Mouse (Mus musculus) lung, embryonic 14.5 days (tissue): Measurements from ENCODE around the gene Prps1. TPM values are rescaled to one million over a fixed set of nuclear protein-coding genes. Genes with fewer than 3 reads are reported as not detected.
"Not testable (repeated sequence)": the region's sequence is repeated elsewhere in the genome, so short reads cannot be mapped to it uniquely, and the experiment has no call there.

Experiments
- ATAC-seq: fragments of 200-750 bp; cut with Nextera tagmentation; 2 replicates; pipeline ENCODE4 v1.8.0; 2017; ENCODE audit warnings: mild to moderate bottlenecking, moderate TSS enrichment, moderate library complexity; ENCODE audit not compliant: insufficient read depth
- DNase-seq: peaks from one replicate; pipeline ENCODE4 v3.0.0-alpha.2; 2015
- H3K27ac ChIP-seq: fragments of 300-500 bp; sonication (generic); 2 replicates; pipeline ENCODE4 v1.5.1; 2014; ENCODE audit warnings: low read depth, mild to moderate bottlenecking, moderate library complexity
- H3K27me3 ChIP-seq: fragments of 300-500 bp; sonication (generic); 2 replicates; pipeline ENCODE4 v1.6.1; 2014; ENCODE audit warnings: low read length, control low read depth; ENCODE audit not compliant: insufficient read depth
- H3K36me3 ChIP-seq: fragments of 300-500 bp; sonication (generic); 2 replicates; pipeline ENCODE4 v1.6.1; 2014; ENCODE audit warnings: control low read depth; ENCODE audit not compliant: insufficient read depth
- H3K4me1 ChIP-seq: fragments of 300-500 bp; sonication (generic); 2 replicates; pipeline ENCODE4 v1.6.1; 2014; ENCODE audit warnings: antibody characterized with exemption, control low read depth; ENCODE audit not compliant: insufficient read depth
- H3K4me2 ChIP-seq: fragments of 300-500 bp; sonication (generic); 2 replicates; pipeline ENCODE4 v1.6.1; 2014; ENCODE audit warnings: mild to moderate bottlenecking
- H3K4me3 ChIP-seq: fragments of 300-500 bp; sonication (generic); 2 replicates; pipeline ENCODE4 v1.5.1; 2014; ENCODE audit warnings: low read depth, low read length
- H3K9ac ChIP-seq: fragments of 300-500 bp; sonication (generic); 2 replicates; pipeline ENCODE4 v1.6.1; 2014
- H3K9me3 ChIP-seq: fragments of 300-500 bp; sonication (generic); 2 replicates; pipeline ENCODE4 v1.6.1; 2016; ENCODE audit warnings: low read depth, low read length, control low read depth
- CTCF ChIP-seq: IDR thresholded peaks from 2 replicates; pipeline ENCODE4 v1.5.1; 2016; ENCODE audit warnings: antibody characterized with exemption, low read depth
- WGBS: fragments of 180-500 bp; shearing (Covaris S2); extraction: QIAGEN DNeasy Blood & Tissue Kit; methylation state at CpG from one replicate; pipeline ENCODE4 v1.1.7; 2014; 5-methylcytosine and 5-hydroxymethylcytosine counted together
- polyA plus RNA-seq: library from polyadenylated mRNA; unstranded; fragments of >200 nt; fragmentation: Nextera tagmentation; extraction: Ambion mirVana; gene quantifications from 2 replicates; pipeline ENCODE4 v1.2.1, GENCODE M21; 2014

The Prps1 gene
- polyA plus RNA-seq, 1 experiment from 2014 or later = 48.7 TPM

DNA sequence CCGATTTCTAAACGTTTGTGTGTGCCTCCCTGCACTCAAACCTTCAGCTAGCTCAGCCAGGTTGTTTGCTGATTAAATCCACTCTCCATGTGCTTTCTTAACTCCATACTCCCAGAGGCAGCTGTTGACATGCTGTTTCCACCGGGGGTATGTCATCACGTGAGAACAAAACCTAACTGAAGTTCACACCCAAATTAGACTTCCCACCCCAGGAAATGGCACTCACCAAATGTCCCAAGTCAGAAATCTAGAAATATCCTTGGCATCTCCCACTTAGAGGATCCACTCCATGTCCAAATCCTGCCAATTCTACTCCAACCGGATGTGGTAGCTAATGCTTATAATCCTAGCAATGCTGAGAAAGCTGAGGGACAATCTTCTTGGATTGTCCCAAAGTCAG is 43.9 kb downstream of the Prps1 start:
- H3K36me3 ChIP-seq = no peaks in the 10 kb centered on the region
- H3K27me3 ChIP-seq = no peaks in the 10 kb centered on the region; the same call in 1 of the 2 replicates
- no peak for TF ChIP-seq CTCF
- no peak for DNase-seq
- no peaks in the 10 kb centered on the region for H3K9me3 ChIP-seq
- H3K9ac ChIP-seq = no peak overlapping the region
- no peak for ATAC-seq
- no peak overlapping the region for H3K4me3 ChIP-seq
- 71% methylated on average over 5 of the region's 5 CpGs for WGBS
- no peaks in the 10 kb centered on the region for H3K4me1 ChIP-seq
- H3K4me2 ChIP-seq = no peak overlapping the region
- no peak overlapping the region for H3K27ac ChIP-seq

DNA sequence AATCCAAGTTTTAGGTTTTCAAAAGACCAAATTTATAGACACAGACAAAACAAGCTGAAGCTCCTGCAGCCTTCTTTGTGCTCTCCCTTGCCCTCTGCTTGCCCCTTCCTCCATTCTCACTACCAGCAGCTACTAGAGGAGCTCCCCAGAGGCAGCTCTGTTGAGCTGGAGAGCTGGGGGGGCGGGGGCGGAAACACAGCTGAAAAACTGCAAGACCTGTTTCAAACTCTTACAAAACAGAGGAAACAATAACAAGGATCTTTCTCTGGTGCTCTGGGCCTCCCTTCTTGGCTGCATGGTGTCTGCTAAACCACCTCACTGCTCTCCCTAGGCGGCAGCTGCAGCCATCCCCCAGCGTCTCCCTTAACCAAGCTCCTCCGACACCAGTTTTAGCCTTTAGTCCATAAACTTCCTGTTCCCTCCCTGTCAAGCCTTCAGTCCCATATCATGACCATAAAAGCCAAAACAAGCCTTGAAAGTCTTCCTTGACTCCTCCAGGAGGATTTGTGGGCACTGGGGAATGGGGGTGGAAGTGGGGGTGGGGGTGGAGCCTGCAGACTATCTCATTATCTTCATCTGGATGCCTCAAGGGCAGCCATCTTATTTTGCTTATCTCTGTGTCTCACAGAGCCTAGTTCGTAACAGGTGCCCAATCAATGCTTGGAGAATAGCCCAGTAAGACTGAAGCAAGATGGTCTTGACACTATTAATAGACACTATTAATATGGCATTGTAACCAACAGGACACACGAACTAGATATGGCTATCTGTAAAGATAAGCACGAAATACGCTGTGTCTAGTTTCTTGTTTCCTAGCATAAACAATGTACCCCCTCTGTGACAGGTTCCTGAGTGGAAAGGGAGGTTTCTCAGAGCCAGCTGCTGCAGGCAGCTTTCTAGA is 45.2 kb downstream of the Prps1 start:
- WGBS = 56% methylated on average over 9 of the region's 9 CpGs
- Histone ChIP-seq H3K9ac (no peak overlapping the region), H3K4me1 (no peaks in the 10 kb centered on the region), H3K4me2 (no peak overlapping the region), H3K27me3 (no peaks in the 10 kb centered on the region; the same call in 1 of the 2 replicates), H3K36me3 (no peaks in the 10 kb centered on the region), H3K9me3 (no peaks in the 10 kb centered on the region), H3K27ac (no peak overlapping the region), H3K4me3 (no peak overlapping the region)
- DNase-seq (no peak), ATAC-seq (no peak)
- TF ChIP-seq CTCF = no peak

GRCm38 (mm10) chrX:140503905-140504304 is 47.5 kb downstream of the Prps1 start:
- no peak overlapping the region for H3K27ac ChIP-seq
- H3K4me3 ChIP-seq = no peak overlapping the region
- H3K4me1 ChIP-seq = no peaks in the 10 kb centered on the region
- H3K36me3 ChIP-seq = no peaks in the 10 kb centered on the region
- H3K4me2 ChIP-seq = no peak overlapping the region
- H3K9ac ChIP-seq = no peak overlapping the region
- no peaks in the 10 kb centered on the region for H3K9me3 ChIP-seq
- ATAC-seq (peak; percentile 78), DNase-seq (peak; percentile 82)
- WGBS = 5% methylated on average over 7 of the region's 7 CpGs
- TF ChIP-seq CTCF = peak; percentile 50
- H3K27me3 ChIP-seq = no peaks in the 10 kb centered on the region; the same call in 1 of the 2 replicates

DNA sequence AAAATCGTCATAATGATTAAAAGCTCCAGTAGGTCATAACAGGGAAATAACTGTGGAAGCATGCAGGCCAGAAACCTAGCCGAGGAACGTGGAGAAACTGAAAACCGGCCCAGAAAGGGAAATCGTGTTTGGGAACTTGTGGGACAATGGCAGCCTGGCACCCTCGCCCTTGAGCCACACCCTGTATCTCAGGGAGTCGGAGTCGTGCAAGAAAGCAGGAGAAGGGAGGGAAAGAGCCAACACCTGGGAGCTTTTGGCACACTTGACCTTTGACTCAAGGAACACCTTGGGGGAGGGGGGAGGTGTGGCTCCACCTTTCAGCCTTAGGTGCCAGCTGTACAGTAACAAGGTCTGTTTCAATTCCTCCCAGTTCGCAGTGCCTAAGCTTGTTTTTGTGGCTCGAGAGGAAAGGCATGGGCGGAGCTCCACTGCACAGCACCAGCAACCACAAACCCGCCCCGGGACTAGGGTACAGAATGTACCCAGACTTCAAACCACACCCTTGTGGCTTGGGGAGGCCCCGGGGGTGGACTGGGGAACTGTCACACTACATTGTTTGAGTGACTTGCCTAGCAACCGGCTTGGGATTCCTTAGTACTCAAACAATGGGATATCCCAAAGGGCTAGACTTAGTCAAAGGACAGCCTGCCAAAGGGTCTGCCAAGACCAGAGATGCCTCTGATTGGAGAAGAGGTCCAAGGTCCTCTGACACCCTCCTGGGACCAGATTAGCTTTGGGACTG is 49.3 kb downstream of the Prps1 start:
- TF ChIP-seq CTCF = no peak
- H3K4me1 ChIP-seq = no peaks in the 10 kb centered on the region
- H3K4me2 ChIP-seq = no peak overlapping the region
- H3K4me3 ChIP-seq = no peak overlapping the region
- ATAC-seq = peak; percentile 41
- DNase-seq = peak; percentile 17
- H3K27me3 ChIP-seq = no peaks in the 10 kb centered on the region; the same call in 1 of the 2 replicates
- no peaks in the 10 kb centered on the region for H3K9me3 ChIP-seq
- no peak overlapping the region for H3K9ac ChIP-seq
- H3K36me3 ChIP-seq = no peaks in the 10 kb centered on the region
- 57% methylated on average over 15 of the region's 15 CpGs for WGBS
- H3K27ac ChIP-seq = no peak overlapping the region

DNA sequence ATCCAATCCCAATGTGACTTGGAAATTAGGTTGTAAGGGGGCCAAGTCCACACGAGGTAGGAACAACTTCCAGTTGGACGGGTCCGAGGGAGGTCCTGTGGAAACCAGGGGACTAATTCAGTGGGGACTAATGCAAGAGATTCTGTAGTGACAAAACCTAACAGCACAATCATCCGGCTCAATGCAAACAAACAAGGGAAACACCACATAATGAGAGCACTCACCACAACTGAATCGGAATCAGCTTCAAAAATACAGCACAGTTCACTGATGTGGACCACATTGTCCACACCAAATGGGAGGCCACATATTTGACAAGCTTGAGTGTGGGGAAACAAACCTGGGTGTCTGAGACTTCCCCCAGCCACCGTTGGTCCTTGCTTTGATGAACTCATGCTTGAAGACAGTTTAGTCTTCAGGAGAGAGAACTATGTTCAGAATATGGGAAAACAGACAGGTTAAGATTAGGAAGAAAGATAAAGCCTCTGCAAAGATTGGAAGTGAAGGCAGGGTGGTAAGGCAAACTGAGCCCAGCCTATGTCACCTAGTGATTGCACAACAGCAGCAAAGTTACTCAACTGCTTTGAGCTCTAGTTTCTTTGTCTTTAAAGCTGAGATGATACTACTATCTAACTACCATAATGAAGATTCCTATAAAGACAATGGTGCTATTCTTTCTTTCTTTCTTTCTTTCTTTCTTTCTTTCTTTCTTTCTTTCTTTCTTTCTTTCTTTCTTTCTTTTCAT is 50.2 kb downstream of the Prps1 start:
- WGBS = 76% methylated on average over 6 of the region's 6 CpGs
- Histone ChIP-seq H3K9ac (no peak overlapping the region), H3K4me2 (no peak overlapping the region), H3K36me3 (no peaks in the 10 kb centered on the region), H3K4me1 (no peaks in the 10 kb centered on the region), H3K4me3 (no peak overlapping the region), H3K9me3 (no peaks in the 10 kb centered on the region), H3K27ac (no peak overlapping the region), H3K27me3 (no peaks in the 10 kb centered on the region; the same call in 1 of the 2 replicates)
- no peak for ATAC-seq
- DNase-seq = no peak
- no peak for TF ChIP-seq CTCF

DNA sequence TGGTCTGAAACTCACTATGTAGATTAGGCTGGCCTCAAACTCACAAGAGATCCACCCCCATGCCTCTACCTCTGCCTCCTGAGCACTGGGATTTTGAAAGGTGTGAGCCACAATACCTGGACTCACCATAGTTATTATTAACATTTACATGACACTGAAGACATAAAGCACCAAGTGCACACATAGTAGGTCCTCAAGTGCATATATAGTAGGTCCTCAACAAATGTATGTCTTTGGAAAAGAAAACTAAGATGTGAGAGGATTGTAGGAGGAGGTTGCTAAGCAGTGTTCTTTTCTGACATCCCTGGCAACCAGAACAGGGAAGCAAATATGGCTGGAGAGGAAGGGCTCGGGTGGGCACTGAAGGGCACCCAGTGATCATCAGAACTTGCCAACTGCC is 51.0 kb downstream of the Prps1 start:
- Histone ChIP-seq H3K27ac (no peak overlapping the region), H3K4me3 (no peak overlapping the region), H3K9me3 (no peaks in the 10 kb centered on the region), H3K9ac (no peak overlapping the region), H3K4me1 (no peaks in the 10 kb centered on the region), H3K4me2 (no peak overlapping the region), H3K36me3 (no peaks in the 10 kb centered on the region), H3K27me3 (no peaks in the 10 kb centered on the region)
- DNase-seq (no peak), ATAC-seq (no peak)
- no peak for TF ChIP-seq CTCF
- 100% methylated on average over 1 of the region's 1 CpGs for WGBS

- not testable (repeated sequence) for H3K27me3 ChIP-seq, H3K9me3 ChIP-seq, H3K4me1 ChIP-seq, H3K4me3 ChIP-seq, H3K9ac ChIP-seq, H3K27ac ChIP-seq, H3K36me3 ChIP-seq, ATAC-seq, H3K4me2 ChIP-seq, DNase-seq
- 74% methylated on average over 4 of the region's 4 CpGs for WGBS
These were observed 52.4 kb downstream of the Prps1 start for GRCm38 (mm10) chrX:140508791-140509190.
